Mouse (Mus musculus): ENCODE measurements around the gene Cavin2.

Cavin2 gene

DNA sequence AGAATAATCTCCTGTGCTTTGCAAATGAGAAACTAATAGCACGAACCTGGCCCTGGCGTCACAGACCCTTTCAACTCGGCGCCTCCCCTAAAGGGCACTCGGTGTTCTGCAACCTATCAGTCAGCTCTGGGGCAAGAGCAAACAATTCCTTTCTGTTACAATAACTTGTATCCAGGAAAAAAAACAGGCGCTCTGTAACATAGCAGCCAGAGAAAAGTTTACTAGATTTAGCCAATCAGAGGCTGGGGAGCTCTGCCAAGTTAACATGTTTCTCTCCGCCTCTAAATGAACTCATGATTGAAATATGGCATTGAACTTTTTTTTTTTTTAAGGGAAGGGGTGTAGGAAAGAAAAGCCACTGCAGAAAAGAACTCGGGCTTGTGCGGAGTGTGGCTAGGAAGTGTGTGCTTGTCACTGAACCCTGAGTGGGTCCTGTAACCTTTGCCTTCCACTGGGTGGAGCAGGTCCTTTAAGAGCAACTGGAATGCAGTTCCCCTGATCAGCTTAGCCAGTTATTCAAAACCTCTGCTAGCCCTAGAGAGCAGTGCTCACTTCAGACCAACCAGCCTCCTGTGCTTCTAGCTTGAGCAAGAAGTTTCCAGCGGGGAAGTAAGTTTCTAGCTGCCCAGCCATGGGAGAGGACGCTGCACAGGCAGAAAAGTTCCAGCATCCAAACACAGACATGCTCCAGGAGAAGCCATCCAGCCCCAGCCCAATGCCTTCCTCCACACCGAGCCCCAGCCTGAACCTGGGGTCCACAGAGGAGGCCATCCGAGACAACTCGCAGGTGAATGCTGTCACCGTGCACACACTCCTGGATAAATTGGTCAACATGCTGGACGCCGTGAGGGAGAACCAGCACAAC lies at the start of gene Cavin2:
Gene Cavin2 (plus strand): TSS at position 372 of the 865 bp plus-strand sequence.
- no peak for DNase-seq (ENCODE audit: low read depth, low spot score)
- Histone ChIP-seq H3K27me3 (ENCODE audit: control insufficient read depth, insufficient read depth, low read length, poor library complexity, severe bottlenecking) (no peaks in the 10 kb centered on the region), H3K36me3 (ENCODE audit: control insufficient read depth, insufficient read depth, low read length, poor library complexity, severe bottlenecking) (no peaks in the 10 kb centered on the region)

DNA sequence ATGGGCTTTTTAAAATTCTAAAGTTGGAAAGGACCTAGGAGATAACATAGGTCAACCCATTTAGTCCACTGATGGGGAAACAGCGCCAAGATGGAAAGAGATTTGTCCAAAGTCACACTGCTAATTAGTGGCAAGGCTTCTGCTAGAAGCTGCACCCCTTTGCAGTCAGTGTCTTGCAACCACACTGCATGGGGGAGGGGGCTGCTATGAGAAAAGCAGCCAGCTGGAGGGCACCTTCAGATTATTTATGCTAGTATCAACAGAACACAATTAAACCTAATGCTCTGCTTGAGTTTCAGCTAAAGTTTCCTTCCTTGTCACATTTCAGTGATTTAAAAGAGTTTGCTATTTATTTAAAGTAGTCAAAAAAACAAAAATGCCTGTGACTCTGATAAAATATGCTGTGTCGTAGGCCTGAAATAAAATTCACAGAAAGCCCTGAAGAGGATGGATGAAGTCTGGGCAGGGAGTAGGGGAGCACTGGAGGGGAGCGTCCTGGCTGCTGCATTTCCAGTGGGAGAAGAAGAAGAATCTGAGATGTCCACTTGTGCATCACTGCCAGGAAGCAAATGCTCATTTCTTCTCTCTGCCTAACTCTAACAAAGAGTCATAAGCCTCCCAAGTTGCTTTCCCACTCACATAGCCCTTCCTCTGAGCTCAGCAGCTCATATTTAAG lies 47.5 kb upstream of the Cavin2 start:
- DNase-seq (ENCODE audit: low read depth, low spot score), result no peak
- Histone ChIP-seq H3K36me3 (ENCODE audit: control insufficient read depth, insufficient read depth, low read length, poor library complexity, severe bottlenecking) (no peaks in the 10 kb centered on the region), H3K27me3 (ENCODE audit: control insufficient read depth, insufficient read depth, low read length, poor library complexity, severe bottlenecking) (no peaks in the 10 kb centered on the region)

DNA sequence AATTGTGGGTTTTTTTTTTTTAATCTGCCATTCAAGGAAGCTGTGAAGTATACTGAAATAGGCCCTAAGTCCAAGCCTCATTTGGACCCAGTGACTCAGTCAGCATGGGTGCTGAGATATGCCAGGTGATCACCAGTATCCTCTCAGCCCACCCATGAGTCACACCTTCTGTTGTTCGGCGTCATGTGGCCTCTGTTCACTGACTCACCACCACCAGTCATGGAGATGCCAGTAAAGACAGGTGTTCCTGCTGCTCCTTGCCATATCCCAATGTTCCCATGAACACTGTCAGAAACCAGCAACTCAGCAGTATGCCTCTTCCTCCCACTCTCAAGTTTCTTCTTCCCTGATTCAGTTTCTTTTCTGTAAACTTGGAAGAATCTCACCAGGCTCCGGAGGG lies 45.6 kb upstream of the Cavin2 start:
- Histone ChIP-seq H3K27me3 (ENCODE audit: control insufficient read depth, insufficient read depth, low read length, poor library complexity, severe bottlenecking) (no peaks in the 10 kb centered on the region), H3K36me3 (ENCODE audit: control insufficient read depth, insufficient read depth, low read length, poor library complexity, severe bottlenecking) (no peaks in the 10 kb centered on the region)
- DNase-seq (ENCODE audit: low read depth, low spot score), result no peak

DNA sequence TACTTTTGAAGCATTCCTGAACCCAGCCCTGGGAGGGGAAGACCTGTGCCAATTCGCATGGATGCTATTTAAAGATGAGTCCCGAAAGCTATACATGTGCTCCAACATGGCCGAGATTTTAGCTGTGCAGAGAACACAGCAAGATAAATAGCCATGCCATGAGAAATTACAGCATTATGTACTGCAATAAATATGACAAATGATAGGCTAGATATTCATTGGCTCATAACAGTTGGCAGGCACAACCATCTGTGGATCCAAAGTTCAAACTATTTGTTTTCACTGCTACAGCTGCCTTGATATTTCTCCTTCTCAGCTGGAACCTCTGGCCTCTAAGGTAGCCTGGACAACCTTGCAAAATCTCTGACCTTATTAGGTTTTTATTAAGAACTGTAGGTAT lies 45.1 kb upstream of the Cavin2 start:
- H3K36me3 ChIP-seq (ENCODE audit: control insufficient read depth, insufficient read depth, low read length, poor library complexity, severe bottlenecking), result no peaks in the 10 kb centered on the region
- H3K27me3 ChIP-seq (ENCODE audit: control insufficient read depth, insufficient read depth, low read length, poor library complexity, severe bottlenecking), result no peaks in the 10 kb centered on the region
- no peak for DNase-seq (ENCODE audit: low read depth, low spot score)

DNA sequence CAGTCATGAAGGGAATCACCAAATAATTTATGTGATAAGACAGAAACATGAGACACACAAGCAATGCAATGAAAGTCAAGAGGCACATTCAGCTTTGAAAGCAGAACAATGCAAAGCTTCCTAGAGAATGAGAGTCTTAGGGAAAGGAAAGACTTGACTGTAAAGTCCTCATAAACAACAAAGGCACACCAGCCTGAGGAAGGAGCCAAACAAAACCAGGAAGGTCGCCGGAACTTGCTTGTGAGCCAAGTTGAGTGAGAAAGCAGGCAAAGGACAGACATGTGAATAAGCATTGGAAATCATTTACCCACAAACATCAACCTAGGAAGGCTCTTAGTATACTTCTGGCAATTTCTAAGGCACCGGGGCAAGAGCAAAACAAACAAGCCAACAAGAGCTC lies 43.5 kb upstream of the Cavin2 start:
- H3K36me3 ChIP-seq (ENCODE audit: control insufficient read depth, insufficient read depth, low read length, poor library complexity, severe bottlenecking), result no peaks in the 10 kb centered on the region
- DNase-seq (ENCODE audit: low read depth, low spot score), result no peak
- no peaks in the 10 kb centered on the region for H3K27me3 ChIP-seq (ENCODE audit: control insufficient read depth, insufficient read depth, low read length, poor library complexity, severe bottlenecking)

DNA sequence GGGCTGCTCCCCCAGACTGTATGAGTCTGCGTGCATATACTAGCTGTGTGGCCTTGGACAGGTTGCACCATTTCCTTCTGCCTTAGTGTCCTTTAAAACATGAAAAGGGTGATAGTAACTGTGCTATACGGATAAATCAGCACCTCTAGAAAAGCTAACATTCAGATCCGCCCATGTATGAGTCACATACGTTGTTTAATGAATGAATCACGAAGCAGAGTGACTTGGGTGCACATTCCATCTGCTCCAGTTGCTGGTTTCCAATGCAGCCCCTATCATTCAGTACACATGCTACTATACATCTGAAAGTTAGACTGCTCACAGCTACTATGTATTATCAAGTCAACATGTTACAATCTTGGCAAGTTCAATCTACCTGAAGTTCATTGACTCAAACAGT lies 38.6 kb upstream of the Cavin2 start:
- DNase-seq (ENCODE audit: low read depth, low spot score), result no peak
- Histone ChIP-seq H3K27me3 (ENCODE audit: control insufficient read depth, insufficient read depth, low read length, poor library complexity, severe bottlenecking) (no peaks in the 10 kb centered on the region), H3K36me3 (ENCODE audit: control insufficient read depth, insufficient read depth, low read length, poor library complexity, severe bottlenecking) (no peaks in the 10 kb centered on the region)

DNA sequence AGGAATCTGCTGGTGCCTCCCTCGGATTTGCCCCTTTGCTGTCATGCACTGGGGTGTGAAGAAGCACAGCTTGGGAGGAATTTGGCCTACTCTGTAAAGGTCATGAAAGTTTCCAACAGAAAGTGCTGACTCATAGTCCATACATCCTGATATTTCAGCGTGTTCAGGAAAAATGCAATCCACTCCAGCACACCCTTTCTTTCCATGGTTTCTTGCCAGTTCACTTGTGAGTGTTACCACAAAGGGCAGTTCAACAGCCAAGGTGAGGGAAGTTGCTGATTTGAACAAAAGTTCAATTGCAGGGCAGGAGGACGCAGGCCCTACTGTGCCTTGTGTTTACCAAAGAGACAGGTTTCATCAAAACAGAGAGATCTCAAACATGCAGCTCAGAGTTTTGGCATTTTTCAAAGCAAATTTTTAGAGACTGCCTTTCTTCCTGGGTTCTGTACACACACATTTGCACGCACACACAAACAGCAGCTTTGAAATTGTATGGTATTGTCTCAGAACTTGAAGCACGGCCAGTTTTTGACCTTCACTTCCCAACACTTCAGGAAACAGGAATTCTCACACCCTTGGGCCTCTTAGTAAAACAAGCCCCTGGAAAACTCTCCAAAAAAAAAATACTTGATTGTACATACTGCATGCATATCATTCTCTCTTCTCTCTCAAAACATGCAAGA lies 23.7 kb upstream of the Cavin2 start:
- no peak for DNase-seq (ENCODE audit: low read depth, low spot score)
- H3K36me3 ChIP-seq (ENCODE audit: control insufficient read depth, insufficient read depth, low read length, poor library complexity, severe bottlenecking), result no peaks in the 10 kb centered on the region
- no peaks in the 10 kb centered on the region for H3K27me3 ChIP-seq (ENCODE audit: control insufficient read depth, insufficient read depth, low read length, poor library complexity, severe bottlenecking)

DNA sequence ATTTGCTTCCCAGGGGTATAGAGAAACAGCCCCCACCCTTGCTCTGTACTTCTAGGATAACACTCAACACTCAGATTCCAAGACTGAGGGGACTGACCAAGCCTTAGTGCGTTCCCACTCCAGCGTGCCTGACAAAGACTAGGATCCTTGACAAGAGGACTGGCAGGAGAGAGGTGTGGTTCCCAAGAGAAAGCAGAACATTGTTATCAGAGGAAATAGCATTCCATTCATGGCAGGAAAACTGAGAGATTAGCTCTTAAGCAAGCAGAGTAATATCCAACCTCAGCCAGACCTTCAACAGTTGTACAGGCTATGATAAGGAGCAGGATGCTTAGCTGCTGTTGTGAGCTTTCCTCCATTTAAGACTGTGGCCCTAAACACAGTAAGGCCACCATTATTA lies 23.0 kb upstream of the Cavin2 start:
- Histone ChIP-seq H3K27me3 (ENCODE audit: control insufficient read depth, insufficient read depth, low read length, poor library complexity, severe bottlenecking) (no peaks in the 10 kb centered on the region), H3K36me3 (ENCODE audit: control insufficient read depth, insufficient read depth, low read length, poor library complexity, severe bottlenecking) (no peaks in the 10 kb centered on the region)
- no peak for DNase-seq (ENCODE audit: low read depth, low spot score)

DNA sequence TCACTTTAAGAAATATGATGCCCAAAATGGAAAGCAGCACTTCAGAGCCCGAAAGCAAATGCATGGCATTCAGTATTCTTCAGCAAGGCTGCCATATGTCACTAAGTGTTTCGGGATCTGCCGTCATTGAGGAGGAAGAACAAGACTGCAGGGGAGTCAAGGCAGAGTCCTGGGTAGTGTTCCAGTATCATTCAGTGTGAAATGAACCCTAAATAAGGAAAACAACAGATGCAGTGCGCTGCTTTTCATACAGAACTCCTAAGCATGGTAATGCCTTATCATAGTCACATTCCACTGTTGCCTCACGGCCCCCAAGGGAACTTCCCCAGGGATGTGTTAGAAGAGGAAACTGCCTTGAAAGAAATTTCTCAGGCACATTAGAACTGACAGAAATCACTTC lies 21.8 kb upstream of the Cavin2 start:
- Histone ChIP-seq H3K27me3 (ENCODE audit: control insufficient read depth, insufficient read depth, low read length, poor library complexity, severe bottlenecking) (no peaks in the 10 kb centered on the region), H3K36me3 (ENCODE audit: control insufficient read depth, insufficient read depth, low read length, poor library complexity, severe bottlenecking) (no peaks in the 10 kb centered on the region)
- DNase-seq (ENCODE audit: low read depth, low spot score), result no peak

DNA sequence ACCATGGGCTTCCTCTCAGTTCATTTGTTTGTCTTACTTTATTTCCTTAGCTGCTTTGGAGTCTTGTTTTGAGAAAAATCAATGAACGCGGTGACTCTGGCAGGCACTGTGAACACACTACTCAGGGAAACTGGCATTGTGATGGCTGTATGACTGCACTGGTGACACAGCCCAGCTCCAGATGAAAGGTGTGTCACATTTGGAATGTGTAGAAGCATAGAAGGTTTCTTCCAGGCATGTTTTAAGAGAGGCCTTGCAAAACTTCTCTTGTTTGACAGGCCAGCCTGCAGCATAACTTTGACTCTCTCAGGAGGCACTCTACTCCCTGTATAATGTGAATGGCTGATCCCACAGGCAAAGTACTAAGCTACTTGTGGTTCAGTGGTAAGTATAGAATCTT lies 20.7 kb upstream of the Cavin2 start:
- no peak for DNase-seq (ENCODE audit: low read depth, low spot score)
- no peaks in the 10 kb centered on the region for H3K36me3 ChIP-seq (ENCODE audit: control insufficient read depth, insufficient read depth, low read length, poor library complexity, severe bottlenecking)
- no peaks in the 10 kb centered on the region for H3K27me3 ChIP-seq (ENCODE audit: control insufficient read depth, insufficient read depth, low read length, poor library complexity, severe bottlenecking)

DNA sequence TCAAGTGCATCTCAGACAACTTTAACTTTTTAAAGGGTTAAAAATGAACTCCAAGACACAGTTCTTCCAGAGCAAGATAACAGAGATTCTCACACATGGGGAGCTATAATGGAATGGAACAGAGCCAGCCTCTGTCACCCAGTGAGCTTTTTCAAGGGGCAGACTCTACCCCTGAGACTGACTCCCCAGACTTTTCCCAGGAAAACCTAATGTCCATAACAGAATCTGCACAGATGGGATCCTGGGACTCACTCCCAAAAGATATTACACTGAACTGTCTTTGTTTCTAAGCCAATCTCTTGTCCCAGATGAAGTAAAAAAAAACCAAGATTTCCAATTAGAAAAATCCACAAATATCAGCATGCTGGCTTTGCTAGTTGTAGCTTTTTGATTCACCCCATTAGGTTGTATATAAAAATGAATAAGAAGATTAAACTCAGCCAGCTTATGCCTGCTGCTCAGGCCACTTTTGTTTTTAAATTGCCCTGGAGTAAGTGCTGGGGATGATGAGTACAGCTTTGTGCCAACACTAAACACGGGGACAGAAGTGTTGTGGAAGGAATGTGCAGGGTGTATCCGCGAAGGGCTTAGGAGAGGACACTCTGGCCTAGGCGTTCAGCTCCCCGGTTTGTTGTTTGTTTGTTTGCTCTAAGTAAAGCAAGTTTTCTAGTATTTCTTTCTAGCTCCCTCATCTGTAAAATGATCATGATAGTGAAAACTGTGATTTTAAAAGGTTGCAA lies 18.6 kb upstream of the Cavin2 start:
- no peaks in the 10 kb centered on the region for H3K27me3 ChIP-seq (ENCODE audit: control insufficient read depth, insufficient read depth, low read length, poor library complexity, severe bottlenecking)
- no peak for DNase-seq (ENCODE audit: low read depth, low spot score)
- H3K36me3 ChIP-seq (ENCODE audit: control insufficient read depth, insufficient read depth, low read length, poor library complexity, severe bottlenecking), result no peaks in the 10 kb centered on the region

DNA sequence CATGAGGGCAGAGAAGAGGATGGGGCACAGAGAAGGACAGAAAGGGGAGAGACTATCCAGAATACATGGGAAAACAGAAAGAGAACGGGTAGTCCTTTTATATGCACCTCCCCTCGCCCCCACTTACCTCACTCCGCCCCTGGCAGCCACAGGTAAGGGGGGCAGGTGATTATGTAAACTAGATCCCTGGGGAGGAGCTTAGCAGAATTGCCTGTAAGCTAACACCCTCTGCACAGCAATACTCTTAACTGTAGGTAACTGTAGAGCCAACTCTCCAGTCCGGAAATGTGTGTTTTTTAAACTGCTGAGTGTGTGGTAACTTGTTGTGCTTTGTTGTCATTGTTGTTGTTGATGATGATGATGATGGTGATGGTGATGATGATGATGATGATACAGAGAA lies 17.1 kb upstream of the Cavin2 start:
- H3K27me3 ChIP-seq (ENCODE audit: control insufficient read depth, insufficient read depth, low read length, poor library complexity, severe bottlenecking), result no peaks in the 10 kb centered on the region
- DNase-seq (ENCODE audit: low read depth, low spot score), result no peak
- H3K36me3 ChIP-seq (ENCODE audit: control insufficient read depth, insufficient read depth, low read length, poor library complexity, severe bottlenecking), result no peaks in the 10 kb centered on the region

DNA sequence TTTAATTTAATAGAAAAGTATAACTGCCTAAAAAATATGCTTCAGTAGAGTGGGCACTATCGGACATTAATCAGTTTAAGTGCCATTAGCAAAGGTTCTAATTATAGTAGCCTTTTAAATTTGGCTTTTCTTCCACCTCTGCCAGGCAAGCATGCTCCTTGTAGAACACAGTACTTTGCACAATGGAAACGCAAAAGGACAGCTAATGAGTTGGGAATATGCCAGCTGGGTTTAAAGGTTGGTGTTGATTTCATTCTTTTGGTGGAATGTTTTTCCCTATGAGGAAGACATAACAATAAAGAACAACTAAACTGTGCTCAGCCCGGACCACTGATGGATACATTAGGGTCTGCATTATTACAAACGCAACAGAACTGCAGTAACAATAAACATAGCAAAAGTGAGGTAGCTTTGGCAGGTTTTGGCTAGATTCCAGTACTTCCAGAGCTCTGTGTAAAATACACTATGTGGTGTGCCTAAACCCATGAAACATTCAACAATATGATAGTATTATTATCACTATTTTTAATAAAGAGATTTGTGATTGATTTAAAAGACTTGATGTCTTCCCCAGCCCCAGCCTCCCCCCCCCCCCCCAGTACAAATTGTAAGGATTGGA lies 16.2 kb upstream of the Cavin2 start:
- Histone ChIP-seq H3K27me3 (ENCODE audit: control insufficient read depth, insufficient read depth, low read length, poor library complexity, severe bottlenecking) (no peaks in the 10 kb centered on the region), H3K36me3 (ENCODE audit: control insufficient read depth, insufficient read depth, low read length, poor library complexity, severe bottlenecking) (no peaks in the 10 kb centered on the region)
- DNase-seq (ENCODE audit: low read depth, low spot score), result no peak

DNA sequence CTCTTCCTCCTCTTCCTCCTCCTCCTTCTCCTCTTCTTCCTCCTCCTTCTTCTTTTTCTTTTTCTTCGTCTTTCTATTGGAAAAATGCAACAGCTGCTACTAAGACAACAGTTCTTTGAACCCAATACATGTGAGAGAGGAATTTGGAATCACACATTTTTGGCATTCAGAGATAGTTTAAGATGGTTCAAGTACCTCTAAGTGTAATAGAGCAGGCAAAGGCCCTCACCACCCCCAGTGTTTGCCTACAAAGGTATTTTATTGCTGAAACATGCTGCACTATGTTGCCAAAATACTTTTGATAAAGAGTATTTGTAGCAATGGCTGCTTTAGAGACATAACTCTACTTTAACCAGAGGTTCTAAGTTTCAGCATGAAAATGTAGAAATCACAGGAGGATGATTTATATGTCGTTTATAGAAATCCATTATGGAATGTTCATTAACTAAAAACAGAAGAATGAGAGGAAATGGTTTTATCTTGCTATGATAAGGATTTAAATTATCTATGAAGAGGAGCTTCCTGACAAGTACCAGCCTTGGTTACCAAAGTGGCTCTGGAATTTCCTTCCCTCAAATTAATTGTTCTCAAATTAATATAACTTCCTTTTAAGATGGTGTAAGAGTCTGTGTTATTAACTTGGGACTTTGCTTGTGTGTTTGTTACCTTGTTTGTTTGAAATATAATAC lies 10.9 kb upstream of the Cavin2 start:
- Histone ChIP-seq H3K36me3 (ENCODE audit: control insufficient read depth, insufficient read depth, low read length, poor library complexity, severe bottlenecking) (no peaks in the 10 kb centered on the region), H3K27me3 (ENCODE audit: control insufficient read depth, insufficient read depth, low read length, poor library complexity, severe bottlenecking) (no peaks in the 10 kb centered on the region)
- no peak for DNase-seq (ENCODE audit: low read depth, low spot score)
